22 mouse cellular contexts compared by ENCODE assay signal in the genomic region with DNA sequence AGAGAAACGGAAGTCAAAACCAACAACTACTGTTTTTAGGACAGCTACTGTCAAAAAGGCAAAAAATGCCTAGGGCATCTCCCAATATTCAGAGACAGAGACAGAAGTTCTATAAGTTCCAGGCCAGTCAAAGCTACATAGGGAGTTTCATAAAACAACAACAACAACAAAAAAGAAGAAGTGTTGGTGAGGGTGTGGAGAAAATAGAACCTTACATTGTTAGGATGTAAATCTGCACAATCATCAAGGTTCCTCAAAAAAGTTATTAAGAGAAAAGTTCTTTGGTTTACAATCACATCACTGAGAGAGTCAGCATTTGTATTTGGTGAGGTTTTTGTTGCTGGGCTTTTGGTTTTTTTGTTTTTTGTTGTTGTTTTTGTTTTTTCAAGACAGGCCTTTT.
DNase-seq lines count a peak whose midpoint lies in the region; ATAC-seq and TF ChIP-seq lines count a peak whose summit lies in the region.
"Had no signal": no experiment of that assay in that cellular context is flagged by ENCODE, and none has a peak within 500 bp of the region (broad histone marks: within the 10 kb centered on the region; RNA-seq: fewer than 3 reads in every experiment).

No protein-coding gene starts in this region.

- H3K4me2 ChIP-seq in hindbrain, embryonic 12.5 days (replicated peaks), result no peak overlapping the region

- no peak for TF ChIP-seq POLR2A in bone marrow macrophage, adult 2 months (IDR thresholded peaks at IDR 0.05; ENCODE audit: borderline replicate concordance, low read depth, low read length)

- peak; percentile 6 for DNase-seq in heart, adult 11 months
- DNase-seq in heart, postnatal 14 days, result no peak
- no peak for DNase-seq in kidney, postnatal 36 days
- DNase-seq in neural tube, embryonic 10.5 days (ENCODE audit: extremely low spot score, low spot score), result no peak
- DNase-seq: adrenal gland, adult 2 months; adrenal gland, adult 8-10 months; adrenal gland, postnatal 10 days; adrenal gland, postnatal 14 days; adrenal gland, postnatal 25 days; adrenal gland, postnatal 36 days; B cell, adult 2 months; cerebellum, adult 11 months; cerebellum, adult 11-12 months; cerebellum, adult 18-20 months had no signal

- 67% methylated on average over 1 of the region's 1 CpGs for WGBS in hindbrain, embryonic 12.5 days

- TF ChIP-seq CTCF in bone marrow macrophage, adult 2 months (IDR thresholded peaks at IDR 0.05; ENCODE audit: low read depth, low read length), result no peak

- peak overlapping the region; percentile 24; the same call in 1 of the 2 replicates for H3K27ac ChIP-seq in bone marrow macrophage, adult 2 months (ENCODE audit: insufficient read depth, low read depth, low read length)
- no peak overlapping the region for H3K27ac ChIP-seq in hindbrain, embryonic 12.5 days

- intact Hi-C loops in heart, postnatal 14 days (cut with DNase I), result no loop called here

- H3K36me3 ChIP-seq in hindbrain, embryonic 12.5 days, result no peaks in the 10 kb centered on the region

- H3K9ac ChIP-seq in hindbrain, embryonic 12.5 days, result no peak overlapping the region

- peak; percentile 68 for ATAC-seq in megakaryocyte, adult 5-6 weeks (ENCODE audit: poor library complexity, severe bottlenecking)
- ATAC-seq in monocyte, adult 5-6 weeks (replicated peaks; ENCODE audit: insufficient number of reproducible peaks, low FRiP score, low TSS enrichment, poor library complexity, severe bottlenecking), result peak; percentile 75
- no peak for ATAC-seq in hindbrain, embryonic 12.5 days (ENCODE audit: low FRiP score)
- ATAC-seq: activated CD4-positive, CD25-positive, alpha-beta regulatory T cell, adult 4 months; CD4-positive, CD25-positive, alpha-beta regulatory T cell, adult 4 months; Patski had no signal

- no peaks in the 10 kb centered on the region for H3K27me3 ChIP-seq in hindbrain, embryonic 12.5 days
- H3K27me3 ChIP-seq: CH12.LX, Patski had no signal

- peaks cover 7% of the 10 kb centered on the region for H3K4me1 ChIP-seq in bone marrow macrophage, adult 2 months (ENCODE audit: control insufficient read depth, insufficient read depth, low read length)
- H3K4me1 ChIP-seq in hindbrain, embryonic 12.5 days, result 0 out of 2 replicates have a peak, but pooled peaks cover 1% of the 10 kb centered on the region

- no peaks in the 10 kb centered on the region for H3K9me3 ChIP-seq in hindbrain, embryonic 12.5 days (replicated peaks)

- no peak overlapping the region for H3K4me3 ChIP-seq in bone marrow macrophage, adult 2 months (ENCODE audit: insufficient read depth, low read length)
- H3K4me3 ChIP-seq in hindbrain, embryonic 12.5 days, result no peak overlapping the region
